In the genomic region with DNA sequence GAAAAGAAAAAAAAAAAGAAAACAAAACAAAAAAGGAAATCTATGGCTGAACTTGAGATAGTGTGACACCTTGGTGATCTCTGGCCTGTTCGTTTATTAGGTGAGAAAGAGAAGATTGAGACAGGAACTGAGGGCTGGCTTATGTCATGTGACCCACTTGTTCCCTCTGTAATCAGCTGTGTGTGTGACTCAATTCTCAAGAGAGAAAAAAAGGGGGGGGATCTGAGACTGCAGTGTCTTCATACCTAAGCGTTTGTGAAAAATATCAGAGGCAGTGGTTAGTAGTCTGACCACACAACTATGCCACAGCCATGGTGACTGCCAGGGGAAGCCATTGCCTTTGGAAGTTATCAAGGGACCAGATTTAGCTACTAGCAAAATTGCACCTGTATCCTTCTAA, we compare ENCODE assay signal across 20 mouse cellular contexts.
A peak's percentile ranks its signal among the peaks of the same experiment; 100 is the strongest.
DNase-seq lines count a peak whose midpoint lies in the region; ATAC-seq and TF ChIP-seq lines count a peak whose summit lies in the region.
"Had no signal": no experiment of that assay in that cellular context is flagged by ENCODE, and none has a peak within 500 bp of the region (broad histone marks: within the 10 kb centered on the region; RNA-seq: fewer than 3 reads in every experiment).

No protein-coding gene starts in this region.

- H3K27me3 ChIP-seq in CH12.LX (replicated peaks) = no peaks in the 10 kb centered on the region
- H3K27me3 ChIP-seq in liver, embryonic 11.5 days (replicated peaks; ENCODE audit: control insufficient read depth, insufficient read depth, low read length) = no peaks in the 10 kb centered on the region
- H3K27me3 ChIP-seq: limb, embryonic 15.5 days had no signal

- H3K4me3 ChIP-seq in CH12.LX (replicated peaks in 1 of 3; ENCODE audit: low read depth in 2 of 3, low read length in 2 of 3, poor library complexity in 1 of 3) = no peak overlapping the region
- H3K4me3 ChIP-seq in liver, embryonic 11.5 days (ENCODE audit: low read depth, low read length) = no peak overlapping the region
- H3K4me3 ChIP-seq: hindbrain, embryonic 10.5 days; limb, embryonic 15.5 days; midbrain, embryonic 13.5 days had no signal

- H3K36me3 ChIP-seq in CH12.LX (replicated peaks in 1 of 2; ENCODE audit: control insufficient read depth in 1 of 2, insufficient read depth in 1 of 2, low read length in 1 of 2) = no peaks in the 10 kb centered on the region
- no peaks in the 10 kb centered on the region for H3K36me3 ChIP-seq in liver, embryonic 11.5 days (ENCODE audit: control insufficient read depth, insufficient read depth, low read length)
- H3K36me3 ChIP-seq: hindbrain, embryonic 10.5 days; limb, embryonic 15.5 days; midbrain, embryonic 13.5 days had no signal

- peaks cover 0 to 11% of the 10 kb centered on the region in 2 experiments; a peak in 2 of 4 replicates for H3K4me1 ChIP-seq in CH12.LX (ENCODE audit: control insufficient read depth in 1 of 2, insufficient read depth in 2 of 2)
- no peaks in the 10 kb centered on the region for H3K4me1 ChIP-seq in liver, embryonic 11.5 days (replicated peaks; ENCODE audit: control insufficient read depth, insufficient read depth, low read length)

- dilution Hi-C loops in CH12.LX (cut with MboI; ENCODE audit: extremely low pct_ligation_motif_present, extremely low pct_unique_long_range_greater_than_20kb, low sequenced_read_pairs) = no loop called here

- no peak for TF ChIP-seq RAD21 in CH12.LX (IDR thresholded peaks at IDR 0.05; ENCODE audit: low read depth, low read length)

- no peak overlapping the region for H3K4me2 ChIP-seq in CH12.LX (ENCODE audit: insufficient read depth, low read depth, poor library complexity, severe bottlenecking)
- H3K4me2 ChIP-seq in liver, embryonic 11.5 days = no peak overlapping the region
- H3K4me2 ChIP-seq: heart, embryonic 11.5 days; limb, embryonic 15.5 days; midbrain, embryonic 13.5 days had no signal

- peaks cover 3% of the 10 kb centered on the region for H3K9me3 ChIP-seq in CH12.LX (replicated peaks; ENCODE audit: low read length)
- no peaks in the 10 kb centered on the region for H3K9me3 ChIP-seq in liver, embryonic 11.5 days (ENCODE audit: control insufficient read depth, low read length)
- H3K9me3 ChIP-seq: hindbrain, embryonic 10.5 days; limb, embryonic 15.5 days; midbrain, embryonic 13.5 days had no signal

- in situ Hi-C loops in CH12.LX (cut with MboI; ENCODE audit: low pct_ligation_motif_present, low pct_unique_long_range_greater_than_20kb, low sequenced_read_pairs) = no loop called here

- intact Hi-C loops in left cerebral cortex, postnatal 4 days (cut with DNase I) = no loop called here

- peak; percentile 75 for ATAC-seq in granulocyte monocyte progenitor cell, adult 5-6 weeks (replicated peaks; ENCODE audit: poor library complexity, severe bottlenecking)
- no peak for ATAC-seq in liver, embryonic 11.5 days (replicated peaks; ENCODE audit: low FRiP score)
- ATAC-seq: liver, postnatal 0 days had no signal

- no peak overlapping the region for H3K27ac ChIP-seq in CH12.LX (ENCODE audit: insufficient read depth, low read depth)
- H3K27ac ChIP-seq in liver, embryonic 11.5 days (ENCODE audit: low read depth, low read length) = no peak overlapping the region
- H3K27ac ChIP-seq: hindbrain, embryonic 10.5 days; limb, embryonic 15.5 days had no signal

- WGBS in liver, embryonic 11.5 days = 42% methylated on average over 2 of the region's 2 CpGs

- DNase-seq in spleen, adult 12 weeks (ENCODE audit: low spot score) = peak; percentile 6
- DNase-seq in spleen, postnatal 4 days (ENCODE audit: low spot score in 2 of 2) = no peak
- DNase-seq in CH12.LX (ENCODE audit: extremely low read depth) = peak; percentile 67
- DNase-seq in liver, embryonic 11.5 days (ENCODE audit: low spot score) = no peak
- no peak for DNase-seq in neural tube, embryonic 10.5 days (ENCODE audit: extremely low spot score, low spot score)
- no peak for DNase-seq in left cerebral cortex, postnatal 4 days
- DNase-seq: adrenal gland, postnatal 14 days; cerebellum, adult 9-11 months; embryo, embryonic 11 days; gastrocnemius, postnatal 10 days; kidney, adult 9 months; kidney, postnatal 4 days; liver, postnatal 0 days; lung, postnatal 36 days; thymus, adult 18-20 months had no signal

- TF ChIP-seq EP300 in CH12.LX (IDR thresholded peaks at IDR 0.05; ENCODE audit: low read length) = no peak

- H3K9ac ChIP-seq in CH12.LX (ENCODE audit: insufficient read depth, low read depth) = no peak overlapping the region
- H3K9ac ChIP-seq in liver, embryonic 11.5 days (ENCODE audit: low read depth, low read length) = no peak overlapping the region
- H3K9ac ChIP-seq: limb, embryonic 15.5 days; liver, postnatal 0 days; midbrain, embryonic 13.5 days had no signal

- no peaks in the 10 kb centered on the region for H3K79me2 ChIP-seq in CH12.LX (replicated peaks; ENCODE audit: control insufficient read depth, extremely low read depth, insufficient read depth, poor library complexity, severe bottlenecking)

- no peak for TF ChIP-seq CTCF in CH12.LX (conservative IDR thresholded peaks at IDR 0.05 in 1 of 2, IDR thresholded peaks at IDR 0.05 in 1 of 2; ENCODE audit: low read depth in 2 of 2, low read length in 2 of 2)

- TF ChIP-seq POLR2A in CH12.LX (IDR thresholded peaks at IDR 0.05; ENCODE audit: low read depth, low read length) = no peak

TF ChIP-seq in CH12.LX, 34 proteins besides CTCF, POLR2A, EP300 and RAD21:
- TF ChIP-seq MAX (IDR thresholded peaks at IDR 0.05; ENCODE audit: low read length) = no peak
- TF ChIP-seq ETS1 (conservative IDR thresholded peaks at IDR 0.05; ENCODE audit: low read depth, low read length) = peak; percentile 77

Comparison
In these comparisons a context has a peak if more than half of its experiments do, and no peak if none do; other contexts are left out.
1. DNase-seq: peak in spleen, adult 12 weeks (single experiment) and CH12.LX (single experiment); none in spleen, postnatal 4 days (0 of 2), liver, embryonic 11.5 days (single experiment), neural tube, embryonic 10.5 days (single experiment) and left cerebral cortex, postnatal 4 days (single experiment).